Mouse (Mus musculus) adrenal gland, postnatal 10 days (tissue): ENCODE results near the gene Lactbl1. TPM values are rescaled to one million over a fixed set of nuclear protein-coding genes. Genes with fewer than 3 reads are reported as not detected.

ENCODE experiments used
- DNase-seq: peaks from one replicate; pipeline ENCODE4 v3.0.0; 2021; ENCODE audit warnings: mixed read lengths
- long read RNA-seq, 2 experiments: library from polyadenylated mRNA; stranded (forward); transcript quantifications; one replicate each; pipeline ENCODE4 v2.0.0; 2021
- total RNA-seq, 2 experiments: library from RNA; stranded (reverse); gene quantifications; 2 replicates each; pipeline ENCODE4 v1.2.3; 2021

The Lactbl1 gene
- total RNA-seq: not detected
- long read RNA-seq, experiment 1: 0 reads
- long read RNA-seq, experiment 2: 0 reads

- DNase-seq: no peak
Measured at GRCm38 (mm10) chr4:136622388-136622787, at the start of gene Lactbl1. Gene Lactbl1 (plus strand): TSS chr4:136622621.

GRCm38 (mm10) chr4:136581885-136582284, 40.5 kb upstream of the Lactbl1 start:
- DNase-seq: no peak

GRCm38 (mm10) chr4:136587221-136587827, 35.1 kb upstream of the Lactbl1 start:
- DNase-seq: no peak

- DNase-seq: no peak
Measured at GRCm38 (mm10) chr4:136588003-136588402, 34.4 kb upstream of the Lactbl1 start.

GRCm38 (mm10) chr4:136592111-136592510, 30.3 kb upstream of the Lactbl1 start:
- no peak for DNase-seq

GRCm38 (mm10) chr4:136594006-136594405, 28.4 kb upstream of the Lactbl1 start:
- DNase-seq: no peak

- DNase-seq: no peak
Measured at GRCm38 (mm10) chr4:136595221-136595620, 27.2 kb upstream of the Lactbl1 start.

- no peak for DNase-seq
Measured at GRCm38 (mm10) chr4:136598268-136598876, 24.0 kb upstream of the Lactbl1 start.

- no peak for DNase-seq
Measured at GRCm38 (mm10) chr4:136599869-136600268, 22.6 kb upstream of the Lactbl1 start.

- DNase-seq: no peak
Measured at GRCm38 (mm10) chr4:136600536-136600935, 21.9 kb upstream of the Lactbl1 start.

GRCm38 (mm10) chr4:136601476-136601875, 20.9 kb upstream of the Lactbl1 start:
- peak; percentile 77 for DNase-seq

- DNase-seq: peak; percentile 63
Measured at GRCm38 (mm10) chr4:136602018-136602554, 20.3 kb upstream of the Lactbl1 start.

GRCm38 (mm10) chr4:136602568-136602967, 19.9 kb upstream of the Lactbl1 start, which contains the start of gene Kdm1a:
Gene Kdm1a (minus strand): TSS chr4:136602723.
- peak; percentile 98 for DNase-seq

- DNase-seq: no peak
Measured at GRCm38 (mm10) chr4:136605756-136606485, 16.5 kb upstream of the Lactbl1 start.

GRCm38 (mm10) chr4:136610387-136610856, 12.0 kb upstream of the Lactbl1 start, which contains the start of gene Tex46:
Gene Tex46 (plus strand): TSS chr4:136610437.
- DNase-seq: no peak

- DNase-seq: no peak
Measured at GRCm38 (mm10) chr4:136613657-136614056, 8.8 kb upstream of the Lactbl1 start.

GRCm38 (mm10) chr4:136621336-136621735, 1.1 kb upstream of the Lactbl1 start:
- peak; percentile 61 for DNase-seq

- DNase-seq: no peak
Measured at GRCm38 (mm10) chr4:136621956-136622355, 465 bp upstream of the Lactbl1 start.

GRCm38 (mm10) chr4:136626590-136626989, 4.2 kb downstream of the Lactbl1 start:
- no peak for DNase-seq

- peak; percentile 79 for DNase-seq
Measured at GRCm38 (mm10) chr4:136631237-136631994, 9.0 kb downstream of the Lactbl1 start.

GRCm38 (mm10) chr4:136635995-136636394, 13.6 kb downstream of the Lactbl1 start:
- no peak for DNase-seq

- no peak for DNase-seq
Measured at GRCm38 (mm10) chr4:136636511-136636910, 14.1 kb downstream of the Lactbl1 start.
